Mouse (Mus musculus) embryonic fibroblast, embryonic 13.5 days (primary cell): ENCODE measurements around the gene Soga1.

Source experiments
- CTCF ChIP-seq: IDR thresholded peaks from 2 replicates; pipeline ENCODE4 v1.5.1; 2011; ENCODE audit warnings: mild to moderate bottlenecking, control low read depth, low read length, moderate library complexity, borderline replicate concordance; ENCODE audit not compliant: insufficient read depth
- POLR2A ChIP-seq: IDR thresholded peaks from 2 replicates; pipeline ENCODE4 v1.6.1; 2011; ENCODE audit warnings: low read depth, mild to moderate bottlenecking, control low read depth, low read length, moderate library complexity

DNA sequence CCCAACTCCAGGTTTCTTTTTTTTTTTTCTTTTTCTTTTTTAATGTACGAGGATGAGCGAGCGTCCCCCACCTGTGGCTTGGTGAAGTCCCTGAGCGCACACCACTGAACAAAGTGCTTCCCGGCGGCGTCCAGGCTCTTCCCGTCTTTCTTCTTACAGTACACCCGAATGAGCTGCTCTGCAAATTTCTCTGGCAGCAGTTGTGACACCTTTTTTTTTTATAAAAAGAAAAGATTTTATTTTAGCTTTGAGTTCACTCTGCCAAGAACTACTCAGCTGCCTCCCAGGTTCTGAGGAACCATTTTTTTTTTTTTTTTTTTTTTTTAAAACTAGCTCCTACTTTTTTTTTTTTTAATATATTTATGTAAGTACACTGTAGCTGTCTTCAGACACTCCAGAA, 22.6 kb upstream of the Soga1 start:
- TF ChIP-seq CTCF: no peak
- no peak for TF ChIP-seq POLR2A
